Mouse (Mus musculus) heart, embryonic 10.5 days (tissue): ENCODE results near the gene Olfr148. TPM values are rescaled to one million over a fixed set of nuclear protein-coding genes. Genes with fewer than 3 reads are reported as not detected.

ENCODE experiments used
- DNase-seq: peaks from one replicate; pipeline ENCODE4 v3.0.0-alpha.2; 2017; ENCODE audit warnings: low spot score
- H3K27ac ChIP-seq: fragments of 300-500 bp; sonication (generic); 2 replicates; pipeline ENCODE4 v1.5.1; 2016; ENCODE audit warnings: mild to moderate bottlenecking
- H3K27me3 ChIP-seq: fragments of 300-500 bp; sonication (generic); 2 replicates; pipeline ENCODE4 v1.6.1; 2016; ENCODE audit warnings: mild to moderate bottlenecking; ENCODE audit not compliant: poor library complexity, insufficient read depth, severe bottlenecking
- H3K36me3 ChIP-seq: fragments of 300-500 bp; sonication (generic); 2 replicates; pipeline ENCODE4 v1.6.1; 2016; ENCODE audit warnings: mild to moderate bottlenecking, moderate library complexity
- H3K4me1 ChIP-seq: fragments of 300-500 bp; sonication (generic); 2 replicates; pipeline ENCODE4 v1.6.1; 2016; ENCODE audit warnings: mild to moderate bottlenecking
- H3K4me3 ChIP-seq: fragments of 300-500 bp; sonication (generic); 2 replicates; pipeline ENCODE4 v1.5.1; 2016; ENCODE audit warnings: mild to moderate bottlenecking, moderate library complexity
- H3K9me3 ChIP-seq: fragments of 300-500 bp; sonication (generic); 2 replicates; pipeline ENCODE4 v1.6.1; 2016; ENCODE audit warnings: mild to moderate bottlenecking, moderate library complexity
- WGBS: fragments of 180-500 bp; shearing (Covaris S2); methylation state at CpG from one replicate; pipeline ENCODE4 v1.1.7; 2016; 5-methylcytosine and 5-hydroxymethylcytosine counted together
- polyA plus RNA-seq: library from polyadenylated mRNA; unstranded; fragments of >200 nt; fragmentation: Nextera tagmentation; extraction: Ambion mirVana; gene quantifications from 2 replicates; pipeline ENCODE4 v1.2.1, GENCODE M21; 2016

The Olfr148 gene
- polyA plus RNA-seq, 1 experiment from 2014 or later = not detected

DNA sequence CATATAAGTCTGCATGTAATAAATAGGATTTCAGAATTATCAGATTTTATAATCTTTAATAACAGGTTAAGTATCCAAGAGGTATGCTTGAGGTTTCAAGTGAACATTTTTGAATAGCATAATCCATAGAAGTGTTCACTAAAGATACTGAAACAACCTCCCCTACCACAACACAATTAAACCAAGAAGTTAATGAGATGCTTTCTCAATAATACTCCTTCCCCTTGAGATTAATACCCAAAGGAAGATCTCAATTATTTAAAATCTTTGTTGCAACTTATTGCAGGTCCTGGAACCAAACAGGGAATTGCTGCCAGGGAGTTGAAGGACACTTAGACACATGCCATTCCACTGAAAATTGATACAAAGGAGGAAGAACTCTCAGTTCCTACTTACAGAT, 34.3 kb downstream of the Olfr148 start, which contains the start of gene Olfr961:
Olfr961 (plus strand) TSS at position 301 of the 400 bp plus-strand sequence.
- Histone ChIP-seq H3K9me3 (no peaks in the 10 kb centered on the region), H3K4me3 (no peak within 1 kb of the TSS), H3K27ac (no peak within 1 kb of the TSS), H3K4me1 (no peaks in the 10 kb centered on the region), H3K36me3 (no peaks in the 10 kb centered on the region), H3K27me3 (no peaks in the 10 kb centered on the region)
- DNase-seq = no peak

DNA sequence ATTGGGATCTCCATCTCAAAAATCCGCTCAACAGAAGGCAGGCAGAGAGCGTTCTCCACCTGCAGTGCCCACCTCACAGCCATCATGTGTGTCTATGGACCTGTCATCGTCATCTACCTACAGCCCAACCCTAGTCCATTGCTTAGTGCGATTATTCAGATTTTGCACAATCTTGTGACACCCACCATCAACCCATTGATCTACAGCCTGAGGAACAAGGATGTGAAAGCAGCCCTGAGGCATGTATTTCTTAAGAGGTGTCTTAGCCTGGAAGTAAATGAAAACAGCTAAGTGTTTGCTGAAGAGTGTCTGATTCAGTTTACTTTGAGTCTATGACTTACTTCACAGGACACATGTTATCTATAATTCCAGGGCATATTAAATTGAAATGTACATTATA, 36.9 kb downstream of the Olfr148 start:
- Histone ChIP-seq H3K4me3 (no peak overlapping the region), H3K4me1 (no peaks in the 10 kb centered on the region), H3K9me3 (no peaks in the 10 kb centered on the region), H3K27ac (no peak overlapping the region), H3K36me3 (no peaks in the 10 kb centered on the region), H3K27me3 (no peaks in the 10 kb centered on the region)
- DNase-seq = no peak
- WGBS = 81% methylated on average over 4 of the region's 4 CpGs

DNA sequence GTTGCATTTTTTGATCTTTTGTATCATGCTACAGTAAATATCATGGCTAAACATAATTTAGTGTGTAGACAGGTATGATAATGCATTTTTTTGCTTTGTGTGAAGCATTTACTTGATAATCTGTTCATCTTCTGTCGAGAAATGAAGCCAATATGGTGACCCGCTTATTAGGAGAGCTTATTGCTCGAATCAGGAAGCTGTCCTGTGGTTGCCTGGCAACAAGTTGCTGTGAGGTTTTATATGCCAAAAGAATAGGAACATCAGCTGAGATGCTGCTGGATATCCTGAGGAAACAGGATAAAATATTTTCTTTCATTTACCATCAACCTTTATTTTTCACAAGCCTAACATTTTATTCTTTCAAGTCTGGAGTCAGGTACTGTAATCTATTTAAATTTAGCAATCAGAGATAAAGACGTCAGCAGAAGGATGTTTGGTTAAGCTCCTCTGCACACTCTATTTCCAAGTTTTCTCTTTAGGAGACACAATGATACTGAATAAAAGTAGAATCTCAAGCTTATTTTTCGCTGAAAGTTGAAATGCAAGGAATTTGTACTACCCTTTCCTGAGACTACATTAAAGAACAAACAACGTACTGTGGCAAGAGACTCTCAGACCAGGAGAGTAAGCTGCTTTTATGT, 44.4 kb downstream of the Olfr148 start:
- Histone ChIP-seq H3K4me3 (no peak overlapping the region), H3K36me3 (no peaks in the 10 kb centered on the region), H3K9me3 (no peaks in the 10 kb centered on the region), H3K4me1 (no peaks in the 10 kb centered on the region), H3K27ac (no peak overlapping the region), H3K27me3 (no peaks in the 10 kb centered on the region)
- 65% methylated on average over 6 of the region's 6 CpGs for WGBS
- no peak for DNase-seq

Other genes with a start within 250 kb of the Olfr148 start
- not detected in 2 replicates for gene Olfr951, start 223.2 kb upstream of the Olfr148 start, polyA plus RNA-seq
- not detected in 2 replicates for gene Olfr952, start 183.5 kb upstream of the Olfr148 start, polyA plus RNA-seq
- gene Olfr954, start 154.0 kb upstream of the Olfr148 start, polyA plus RNA-seq = not detected in 2 replicates
- not detected in 2 replicates for gene Olfr955, start 138.7 kb upstream of the Olfr148 start, polyA plus RNA-seq
- gene Olfr44, start 116.7 kb upstream of the Olfr148 start, polyA plus RNA-seq = not detected in 2 replicates
- not detected in 2 replicates for gene Olfr957, start 94.8 kb upstream of the Olfr148 start, polyA plus RNA-seq
- not detected in 2 replicates for gene Olfr958, start 56.6 kb upstream of the Olfr148 start, polyA plus RNA-seq
- gene Olfr959, start 35.1 kb upstream of the Olfr148 start, polyA plus RNA-seq = not detected in 2 replicates
- gene AW551984, start 6.3 kb upstream of the Olfr148 start, polyA plus RNA-seq = 9.3 and 12.8 TPM in 2 replicates
- not detected in 2 replicates for gene Olfr960, start 10.7 kb downstream of the Olfr148 start, polyA plus RNA-seq
- gene Olfr961, start 34.4 kb downstream of the Olfr148 start, polyA plus RNA-seq = not detected in 2 replicates
- gene Olfr963, start 56.5 kb downstream of the Olfr148 start, polyA plus RNA-seq = not detected in 2 replicates
- not detected in 2 replicates for gene Olfr149, start 96.5 kb downstream of the Olfr148 start, polyA plus RNA-seq
- not detected in 2 replicates for gene Olfr965, start 100.7 kb downstream of the Olfr148 start, polyA plus RNA-seq
- gene Olfr150, start 120.3 kb downstream of the Olfr148 start, polyA plus RNA-seq = not detected in 2 replicates
- gene Olfr967, start 135.6 kb downstream of the Olfr148 start, polyA plus RNA-seq = not detected in 2 replicates
- gene Olfr968, start 172.6 kb downstream of the Olfr148 start, polyA plus RNA-seq = not detected in 2 replicates
- gene Olfr969, start 180.3 kb downstream of the Olfr148 start, polyA plus RNA-seq = not detected in 2 replicates
- gene Olfr970, start 198.2 kb downstream of the Olfr148 start, polyA plus RNA-seq = not detected in 2 replicates
- gene Olfr971, start 226.2 kb downstream of the Olfr148 start, polyA plus RNA-seq = not detected in 2 replicates